8 mouse cellular contexts compared by ENCODE assay signal in genomic region chr17:5440159-5440971, GRCm38 (mm10). TPM values are rescaled to one million over a fixed set of nuclear protein-coding genes. Genes with fewer than 3 reads are reported as not detected.
DNase-seq lines count a peak whose midpoint lies in the region; ATAC-seq and TF ChIP-seq lines count a peak whose summit lies in the region.

Gene Tmem242, minus strand, starts transcription at chr17:5440259.

- DNase-seq in gastrocnemius, adult 8-10 months (ENCODE audit: low spot score in 2 of 2), result peak; percentile 85 to 94
- peak; percentile 96 for DNase-seq in hindlimb bud, embryonic 11.5 days (ENCODE audit: extremely low spot score, low read depth, low spot score)
- DNase-seq in left cerebral cortex, adult 8-10 months (ENCODE audit: low spot score in 2 of 2), result peak; percentile 70 to 94
- peak; percentile 93 for DNase-seq in right cerebral cortex, postnatal 10 days (ENCODE audit: low spot score in 2 of 2)
- DNase-seq in urinary bladder, postnatal 25 days (ENCODE audit: low spot score), result peak; percentile 91

- H3K27ac ChIP-seq in cortical plate, adult 2 months (ENCODE audit: insufficient read depth, low read length), result peak within 1 kb of the TSS; percentile 38; the same call in 1 of the 2 replicates

- peaks cover 28% of the 10 kb centered on the region for H3K36me3 ChIP-seq in megakaryocyte, embryonic 14.5 days (replicated peaks; ENCODE audit: low read length)

- TF ChIP-seq CTCF in cortical plate, adult 2 months (IDR thresholded peaks at IDR 0.05; ENCODE audit: extremely low read depth, insufficient read depth, low read length), result peak; percentile 79

- peak within 1 kb of the TSS; percentile 49 for H3K4me3 ChIP-seq in cortical plate, adult 2 months (ENCODE audit: insufficient read depth, low read length)
- H3K4me3 ChIP-seq in megakaryocyte, embryonic 14.5 days (replicated peaks), result peak within 1 kb of the TSS; percentile 94

- peak; percentile 64 for TF ChIP-seq POLR2A in cortical plate, adult 2 months (IDR thresholded peaks at IDR 0.05; ENCODE audit: extremely low read depth, insufficient read depth, low read length)

- 0 out of 2 replicates have a peak, but pooled peaks cover 3% of the 10 kb centered on the region for H3K9me3 ChIP-seq in megakaryocyte, embryonic 14.5 days

- ATAC-seq in activated CD4-positive, CD25-positive, alpha-beta regulatory T cell, adult 4 months, result peak; percentile 73

- H3K27me3 ChIP-seq in megakaryocyte, embryonic 14.5 days (replicated peaks), result peaks cover 3% of the 10 kb centered on the region

- H3K4me1 ChIP-seq in cortical plate, adult 2 months (ENCODE audit: control insufficient read depth, insufficient read depth, low read length), result peaks cover 2% of the 10 kb centered on the region; the same call in 1 of the 2 replicates
- peaks cover 30% of the 10 kb centered on the region for H3K4me1 ChIP-seq in megakaryocyte, embryonic 14.5 days

RNA-seq across cellular contexts. Expression of gene Tmem242, which starts in this region (rescaled TPM):
- 100 to 1,000 TPM in 1 of 2 experiments, 10 to 100 TPM in 1; 72.3 to 103 TPM for polyA plus RNA-seq in activated CD4-positive, CD25-positive, alpha-beta regulatory T cell, adult 4 months (2017; shearing (Covaris generic))
- 33.8 and 39.4 TPM in 2 replicates for polyA plus RNA-seq in cortical plate, adult 2 months (2012; rRNA removed)
- 100 to 1,000 TPM; 154 to 168 (median 158) TPM for total RNA-seq in gastrocnemius, adult 8-10 months (2022)
- total RNA-seq in left cerebral cortex, adult 8-10 months (2022), result 10 to 100 TPM; 81.6 to 92.9 (median 86.8) TPM
- 14.4 and 50.8 TPM in 2 replicates for polyA plus RNA-seq in megakaryocyte, embryonic 14.5 days (2012; ENCODE audit: insufficient read depth, low replicate concordance)

Comparison
In these comparisons a context has a peak if more than half of its experiments do, and no peak if none do; other contexts are left out.
1. Peak in every context shown above with its lines: DNase-seq, ATAC-seq, H3K4me3 ChIP-seq and H3K27ac ChIP-seq.